Mouse (Mus musculus) limb, embryonic 14.5 days (tissue): Measurements from ENCODE around the gene Exoc3l4. TPM values are rescaled to one million over a fixed set of nuclear protein-coding genes. Genes with fewer than 3 reads are reported as not detected.

ENCODE experiments used
- ATAC-seq: fragments of 200-750 bp; cut with Nextera tagmentation; 2 replicates; pipeline ENCODE4 v1.8.0; 2017; ENCODE audit warnings: low read depth, moderate number of reproducible peaks, moderate TSS enrichment; ENCODE audit not compliant: low FRiP score
- DNase-seq: peaks from one replicate; pipeline ENCODE4 v3.0.0-alpha.2; 2015; ENCODE audit warnings: low spot score
- H3K27ac ChIP-seq: fragments of 300-500 bp; sonication (generic); replicated peaks from 2 replicates; pipeline ENCODE4 v1.5.1; 2014; ENCODE audit warnings: low read depth, mild to moderate bottlenecking, low read length, moderate library complexity, mixed read lengths
- H3K27me3 ChIP-seq: fragments of 300-500 bp; sonication (generic); 2 replicates; pipeline ENCODE4 v1.6.1; 2014; ENCODE audit warnings: low read length, mixed read lengths; ENCODE audit not compliant: control insufficient read depth, insufficient read depth
- H3K36me3 ChIP-seq: fragments of 300-500 bp; sonication (generic); 2 replicates; pipeline ENCODE4 v1.6.1; 2014; ENCODE audit warnings: mild to moderate bottlenecking, low read length, moderate library complexity, mixed read lengths; ENCODE audit not compliant: control insufficient read depth, insufficient read depth
- H3K4me1 ChIP-seq: fragments of 300-500 bp; sonication (generic); 2 replicates; pipeline ENCODE4 v1.6.1; 2014; ENCODE audit warnings: antibody characterized with exemption, low read length, mixed read lengths; ENCODE audit not compliant: control insufficient read depth, insufficient read depth
- H3K4me2 ChIP-seq: fragments of 300-500 bp; sonication (generic); replicated peaks from 2 replicates; pipeline ENCODE4 v1.6.1; 2014; ENCODE audit warnings: low read depth, mild to moderate bottlenecking, low read length, moderate library complexity; ENCODE audit not compliant: severe bottlenecking
- H3K4me3 ChIP-seq: fragments of 300-500 bp; sonication (generic); replicated peaks from 2 replicates; pipeline ENCODE4 v1.5.1; 2014; ENCODE audit warnings: low read length
- H3K9ac ChIP-seq: fragments of 300-500 bp; sonication (generic); 2 replicates; pipeline ENCODE4 v1.6.1; 2014; ENCODE audit warnings: mild to moderate bottlenecking, low read depth, low read length, moderate library complexity; ENCODE audit not compliant: severe bottlenecking
- H3K9me3 ChIP-seq: fragments of 300-500 bp; sonication (generic); 2 replicates; pipeline ENCODE4 v1.6.1; 2016; ENCODE audit warnings: low read length; ENCODE audit not compliant: control insufficient read depth
- POLR2A ChIP-seq: fragments of 200-500 bp; IDR thresholded peaks from 2 replicates; pipeline ENCODE4 v1.8.0; 2012; ENCODE audit warnings: inconsistent platforms, mild to moderate bottlenecking, moderate library complexity, borderline replicate concordance; ENCODE audit not compliant: insufficient read depth, insufficient read length; ENCODE audit errors: extremely low read depth
- WGBS: fragments of 180-500 bp; shearing (Covaris S2); extraction: QIAGEN DNeasy Blood & Tissue Kit; methylation state at CpG from one replicate; pipeline ENCODE4 v1.1.7; 2014; 5-methylcytosine and 5-hydroxymethylcytosine counted together
- polyA plus RNA-seq, 2 experiments: library from polyadenylated mRNA; depleted of rRNA in 1 of 2; stranded (reverse) in 1 of 2; unstranded in 1 of 2; fragments of >200 nt; fragmentation: Nextera tagmentation in 1 of 2; extraction: Ambion mirVana in 1 of 2; gene quantifications; 2 replicates each; pipeline versions ENCODE4 v1.2.1 to v1.2.3; 2012 to 2014

The Exoc3l4 gene
- polyA plus RNA-seq, 2 experiments: 7.7 to 11.7 TPM

DNA sequence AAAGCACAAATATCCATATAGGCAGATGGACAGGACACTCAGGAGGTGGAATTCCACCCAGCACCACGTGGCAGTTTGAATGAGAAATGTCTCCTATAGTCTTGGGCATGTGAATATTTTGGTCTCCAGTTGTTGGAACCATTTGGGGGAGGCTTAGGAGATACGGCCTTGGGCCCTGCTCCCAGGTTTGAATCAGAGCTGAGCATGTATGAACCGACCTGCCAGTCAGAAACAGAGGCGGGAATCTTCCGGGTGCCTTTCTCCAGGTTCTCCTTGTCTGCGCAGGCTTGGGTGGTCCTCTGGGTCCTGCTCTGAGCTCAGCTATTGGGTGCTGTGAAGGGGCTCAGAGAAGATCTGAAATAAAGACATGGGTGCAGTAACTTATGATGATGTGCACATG lies 22.8 kb upstream of the Exoc3l4 start:
- no peak overlapping the region for H3K4me2 ChIP-seq
- H3K36me3 ChIP-seq: no peaks in the 10 kb centered on the region
- no peak for TF ChIP-seq POLR2A
- H3K27ac ChIP-seq: no peak overlapping the region
- 80% methylated on average over 6 of the region's 6 CpGs for WGBS
- no peaks in the 10 kb centered on the region for H3K9me3 ChIP-seq
- no peaks in the 10 kb centered on the region for H3K27me3 ChIP-seq
- ATAC-seq: no peak
- DNase-seq: no peak
- H3K4me3 ChIP-seq: no peak overlapping the region
- H3K4me1 ChIP-seq: no peaks in the 10 kb centered on the region
- H3K9ac ChIP-seq: no peak overlapping the region

DNA sequence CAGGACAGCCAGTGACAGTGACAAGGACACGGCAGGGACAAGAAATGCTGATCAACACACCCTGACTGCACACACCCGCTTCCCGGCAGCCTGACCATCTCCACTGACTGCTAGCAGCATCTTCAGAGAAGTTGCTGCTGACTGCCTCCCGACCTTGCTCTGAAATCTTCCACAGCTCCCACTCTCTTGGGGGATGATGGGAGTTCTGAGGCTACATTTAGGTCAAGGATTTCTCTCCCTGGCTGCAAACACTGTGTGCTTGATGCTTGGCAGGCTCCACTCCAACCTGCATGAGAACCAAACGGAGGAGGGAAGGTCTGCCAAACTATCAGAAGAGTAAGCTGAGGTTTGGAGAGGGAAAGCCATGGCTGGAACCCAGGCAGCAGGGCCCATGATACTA lies 19.8 kb upstream of the Exoc3l4 start:
- Histone ChIP-seq H3K36me3 (no peaks in the 10 kb centered on the region), H3K4me3 (no peak overlapping the region), H3K9me3 (no peaks in the 10 kb centered on the region), H3K27me3 (no peaks in the 10 kb centered on the region; the same call in 1 of the 2 replicates), H3K9ac (no peak overlapping the region), H3K27ac (no peak overlapping the region), H3K4me1 (no peaks in the 10 kb centered on the region), H3K4me2 (no peak overlapping the region)
- no peak for TF ChIP-seq POLR2A
- 73% methylated on average over 5 of the region's 5 CpGs for WGBS
- no peak for DNase-seq
- ATAC-seq: no peak

DNA sequence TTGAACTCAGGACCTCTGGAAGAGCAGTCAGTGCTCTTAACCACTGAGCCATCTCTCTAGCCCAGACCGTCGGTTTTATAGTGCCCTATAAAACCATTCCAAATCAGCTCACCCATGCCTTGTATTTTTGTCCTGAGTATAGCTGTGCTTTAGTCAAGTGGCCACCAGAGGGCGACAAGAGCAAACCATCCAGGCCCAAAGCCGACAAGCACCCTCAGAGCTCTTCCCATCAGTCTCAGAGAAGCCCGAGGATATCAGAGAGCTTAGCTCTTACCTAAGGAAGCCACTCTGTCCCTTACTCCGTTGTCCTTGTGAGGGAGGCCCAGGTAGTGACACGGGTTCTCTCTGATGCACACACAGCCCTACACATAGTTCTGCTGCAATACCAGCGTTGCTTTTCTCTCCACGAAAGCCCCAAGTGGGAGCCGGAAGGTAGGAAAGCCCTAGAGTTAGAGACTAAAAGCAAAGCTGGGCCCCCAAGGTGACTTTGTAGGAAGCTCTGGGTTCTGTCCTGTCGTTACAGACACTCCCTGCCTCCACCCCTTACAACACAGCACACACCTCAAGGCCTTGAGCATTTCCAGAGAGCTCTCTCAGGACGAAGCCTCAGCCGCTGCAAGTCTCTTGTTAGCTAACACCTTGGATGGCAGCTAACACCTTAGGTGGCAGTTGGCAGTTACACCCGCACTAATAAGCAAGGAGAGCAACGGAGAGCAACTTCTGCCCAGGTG lies 15.2 kb upstream of the Exoc3l4 start:
- peak; percentile 89 for DNase-seq
- Histone ChIP-seq H3K27me3 (peaks cover 8% of the 10 kb centered on the region), H3K27ac (no peak overlapping the region), H3K9me3 (no peaks in the 10 kb centered on the region), H3K9ac (no peak overlapping the region), H3K36me3 (no peaks in the 10 kb centered on the region), H3K4me1 (peaks cover 1% of the 10 kb centered on the region), H3K4me3 (no peak overlapping the region), H3K4me2 (no peak overlapping the region)
- 16% methylated on average over 15 of the region's 15 CpGs for WGBS
- no peak for TF ChIP-seq POLR2A
- peak; percentile 68 for ATAC-seq

DNA sequence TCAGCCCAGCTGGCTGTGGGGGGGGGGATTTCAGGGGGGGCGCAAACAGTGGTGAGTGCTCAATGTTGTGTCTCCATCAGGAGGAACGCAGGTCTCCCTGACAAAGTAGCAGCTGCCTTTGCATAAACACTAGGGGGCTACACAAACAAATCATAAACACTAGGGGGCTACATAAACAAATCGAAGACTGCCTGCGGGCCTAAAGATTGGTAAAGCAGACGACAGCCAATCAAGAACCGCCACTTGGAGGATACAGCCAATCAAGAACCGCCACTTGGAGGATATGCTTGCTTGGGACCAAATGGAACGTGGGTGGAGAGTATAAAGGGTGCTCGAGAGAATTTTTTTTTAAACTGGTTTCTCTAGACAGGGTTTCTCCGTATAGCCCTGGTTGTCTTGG lies 11.9 kb upstream of the Exoc3l4 start:
- H3K36me3 ChIP-seq: no peaks in the 10 kb centered on the region
- no peaks in the 10 kb centered on the region for H3K9me3 ChIP-seq
- H3K4me2 ChIP-seq: no peak overlapping the region
- H3K9ac ChIP-seq: no peak overlapping the region
- TF ChIP-seq POLR2A: no peak
- no peak overlapping the region for H3K27ac ChIP-seq
- peaks cover 5% of the 10 kb centered on the region for H3K4me1 ChIP-seq
- ATAC-seq (no peak), DNase-seq (no peak)
- WGBS: 52% methylated on average over 10 of the region's 10 CpGs
- H3K4me3 ChIP-seq: no peak overlapping the region
- peaks cover 23% of the 10 kb centered on the region for H3K27me3 ChIP-seq

DNA sequence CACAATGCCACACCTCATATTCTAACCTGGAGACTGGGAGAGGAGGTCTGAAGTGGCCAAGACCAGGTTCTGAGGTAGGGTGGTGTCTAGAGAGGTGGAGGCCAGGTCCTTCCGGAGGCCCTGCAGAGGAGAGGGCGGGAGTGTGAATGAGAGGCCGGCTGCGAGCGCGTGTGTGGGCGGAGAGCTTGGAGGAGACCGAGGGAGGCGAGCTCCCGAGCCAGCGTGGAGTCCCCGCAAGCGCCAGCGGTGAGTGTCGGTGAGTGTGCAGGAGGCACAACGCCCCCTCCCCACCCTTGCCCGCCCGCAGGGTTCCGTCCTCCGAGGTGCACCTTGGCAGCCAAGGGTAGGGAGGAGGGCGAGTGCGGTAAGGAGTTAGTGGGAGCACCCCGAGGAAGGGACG lies 10.2 kb upstream of the Exoc3l4 start, which contains the start of gene Lbhd2:
TSS of gene Lbhd2 (plus strand) at position 188 of the 400 bp plus-strand sequence.
- Histone ChIP-seq H3K36me3 (no peaks in the 10 kb centered on the region), H3K4me3 (peak within 1 kb of the TSS; percentile 34), H3K27ac (no peak within 1 kb of the TSS), H3K27me3 (peaks cover 23% of the 10 kb centered on the region), H3K9me3 (no peaks in the 10 kb centered on the region), H3K4me1 (peaks cover 6% of the 10 kb centered on the region), H3K9ac (peak within 1 kb of the TSS; percentile 38), H3K4me2 (peak within 1 kb of the TSS; percentile 51)
- no peak for ATAC-seq
- 2% methylated on average over 21 of the region's 24 CpGs for WGBS
- TF ChIP-seq POLR2A: no peak
- DNase-seq: no peak
